Mouse (Mus musculus) urinary bladder, postnatal 36 days (tissue): ENCODE measurements around the gene Abcc2.

Experiments used
- DNase-seq, 2 experiments: peaks; one replicate each; pipeline ENCODE4 v3.0.0; 2022; ENCODE audit warnings: low spot score in 2 of 2, mixed read lengths in 1 of 2

The Abcc2 gene

GRCm38 (mm10) chr19:43781980-43782379 lies at the start of gene Abcc2:
Gene Abcc2 (plus strand): TSS chr19:43782192.
- DNase-seq = no peak

GRCm38 (mm10) chr19:43738409-43738808 lies 43.6 kb upstream of the Abcc2 start:
- no peak for DNase-seq

GRCm38 (mm10) chr19:43743401-43743800 lies 38.6 kb upstream of the Abcc2 start:
- no peak for DNase-seq

GRCm38 (mm10) chr19:43745740-43746139 lies 36.3 kb upstream of the Abcc2 start:
- no peak for DNase-seq

- no peak for DNase-seq
These were observed 34.1 kb upstream of the Abcc2 start for GRCm38 (mm10) chr19:43747877-43748276.

- DNase-seq = no peak
These were observed 32.0 kb upstream of the Abcc2 start for GRCm38 (mm10) chr19:43750008-43750407.

GRCm38 (mm10) chr19:43752489-43753225 lies 29.3 kb upstream of the Abcc2 start, which contains the start of the genes Cutc and Cox15:
Gene Cutc (plus strand): TSS chr19:43752996.
Gene Cox15 (minus strand): TSS chr19:43753000.
- DNase-seq = peak; percentile 94 to 97

- peak; percentile 87 to 90 for DNase-seq
These were observed 28.7 kb upstream of the Abcc2 start for GRCm38 (mm10) chr19:43753226-43753835.

GRCm38 (mm10) chr19:43754237-43754636 lies 27.8 kb upstream of the Abcc2 start:
- no peak for DNase-seq

- no peak for DNase-seq
These were observed 27.1 kb upstream of the Abcc2 start for GRCm38 (mm10) chr19:43754872-43755271.

- peak; percentile 66 to 74 for DNase-seq
These were observed 21.5 kb upstream of the Abcc2 start for GRCm38 (mm10) chr19:43760504-43760903.

- DNase-seq = no peak
These were observed 20.3 kb upstream of the Abcc2 start for GRCm38 (mm10) chr19:43761543-43762256.

- no peak for DNase-seq
These were observed 19.6 kb upstream of the Abcc2 start for GRCm38 (mm10) chr19:43762410-43762809.

- no peak for DNase-seq
These were observed 15.5 kb upstream of the Abcc2 start for GRCm38 (mm10) chr19:43766451-43766850.

- no peak for DNase-seq
These were observed 14.3 kb upstream of the Abcc2 start for GRCm38 (mm10) chr19:43767549-43768322.

- no peak for DNase-seq
These were observed 12.5 kb upstream of the Abcc2 start for GRCm38 (mm10) chr19:43769366-43769960.

GRCm38 (mm10) chr19:43770584-43770983 lies 11.4 kb upstream of the Abcc2 start:
- no peak for DNase-seq

- DNase-seq = no peak
These were observed 10.5 kb upstream of the Abcc2 start for GRCm38 (mm10) chr19:43771499-43771969.

GRCm38 (mm10) chr19:43772311-43772710 lies 9.7 kb upstream of the Abcc2 start:
- no peak for DNase-seq

GRCm38 (mm10) chr19:43775433-43775832 lies 6.6 kb upstream of the Abcc2 start:
- no peak for DNase-seq

- no peak for DNase-seq
These were observed 5.4 kb upstream of the Abcc2 start for GRCm38 (mm10) chr19:43776561-43776960.
